Mouse (Mus musculus) myocyte (in vitro differentiated cells): ENCODE measurements around the gene Pde7b. TPM values are rescaled to one million over a fixed set of nuclear protein-coding genes. Genes with fewer than 3 reads are reported as not detected.

ENCODE experiments used
- H3K27me3 ChIP-seq: one replicate; pipeline ENCODE4 v1.6.1; 2011; ENCODE audit not compliant: control insufficient read depth, insufficient read depth, insufficient read length
- H3K36me3 ChIP-seq: one replicate; pipeline ENCODE4 v1.6.1; 2011; ENCODE audit not compliant: control insufficient read depth, insufficient read depth
- H3K4me2 ChIP-seq: one replicate; pipeline ENCODE4 v1.6.1; 2011; ENCODE audit warnings: low read depth, control low read depth
- H3K4me3 ChIP-seq: one replicate; pipeline ENCODE4 v1.5.1; 2011; ENCODE audit warnings: mild to moderate bottlenecking, control low read depth, moderate library complexity
- H3K79me2 ChIP-seq: one replicate; pipeline ENCODE4 v1.6.1; 2011; ENCODE audit not compliant: control insufficient read depth, insufficient read depth
- H3ac ChIP-seq: one replicate; pipeline ENCODE4 v1.6.1; 2011; ENCODE audit not compliant: control insufficient read depth, insufficient read length
- CEBPB ChIP-seq: IDR thresholded peaks from 2 replicates; pipeline ENCODE4 v1.6.1; 2011; ENCODE audit warnings: mild to moderate bottlenecking, moderate library complexity; ENCODE audit not compliant: poor library complexity, insufficient read depth, severe bottlenecking
- E2F4 ChIP-seq: IDR thresholded peaks from one replicate; pipeline ENCODE4 v1.6.1; 2011; ENCODE audit warnings: mild to moderate bottlenecking, control low read depth, moderate library complexity; ENCODE audit not compliant: insufficient read depth
- MAX ChIP-seq: IDR thresholded peaks from one replicate; pipeline ENCODE4 v1.6.1; 2011; ENCODE audit warnings: low read depth, mild to moderate bottlenecking, control low read depth
- MYOD1 ChIP-seq, 3 experiments: IDR thresholded peaks; one replicate each; pipeline ENCODE4 v1.6.1; 2011; ENCODE audit warnings: control low read depth in 2 of 3, low read depth in 2 of 3, mild to moderate bottlenecking in 2 of 3, moderate library complexity in 1 of 3; ENCODE audit not compliant: insufficient read length in 2 of 3, control insufficient read depth in 1 of 3
- MYOG ChIP-seq, 3 experiments: IDR thresholded peaks; one replicate each; pipeline ENCODE4 v1.6.1; 2011; ENCODE audit warnings: control low read depth in 2 of 3, low read depth in 2 of 3, mild to moderate bottlenecking in 2 of 3; ENCODE audit not compliant: insufficient read length in 2 of 3, control insufficient read depth in 1 of 3, insufficient read depth in 1 of 3
- POLR2A ChIP-seq: IDR thresholded peaks from one replicate; pipeline ENCODE4 v1.6.1; 2011; ENCODE audit warnings: low read depth, mild to moderate bottlenecking, control low read depth, moderate library complexity; ENCODE audit not compliant: insufficient read length
- POLR2AphosphoS2 ChIP-seq: IDR thresholded peaks from one replicate; pipeline ENCODE4 v1.6.1; 2011; ENCODE audit warnings: low read depth, control low read depth; ENCODE audit not compliant: insufficient read length
- REST ChIP-seq: IDR thresholded peaks from one replicate; pipeline ENCODE4 v1.6.1; 2011; ENCODE audit warnings: mild to moderate bottlenecking, control low read depth, moderate library complexity; ENCODE audit not compliant: insufficient read depth, insufficient read length
- SRF ChIP-seq: IDR thresholded peaks from one replicate; pipeline ENCODE4 v1.6.1; 2011; ENCODE audit warnings: low read depth; ENCODE audit not compliant: control insufficient read depth, insufficient read length
- TCF12 ChIP-seq: IDR thresholded peaks from one replicate; pipeline ENCODE4 v1.6.1; 2011; ENCODE audit warnings: mild to moderate bottlenecking, control low read depth; ENCODE audit not compliant: poor library complexity, insufficient read depth, severe bottlenecking
- TCF3 ChIP-seq: IDR thresholded peaks from one replicate; pipeline ENCODE4 v1.6.1; 2011; ENCODE audit warnings: low read depth, control low read depth; ENCODE audit not compliant: insufficient read length
- USF1 ChIP-seq: IDR thresholded peaks from one replicate; pipeline ENCODE4 v1.6.1; 2011; ENCODE audit warnings: low read depth, mild to moderate bottlenecking, control low read depth, moderate library complexity
- polyA plus RNA-seq: library from polyadenylated mRNA; unstranded; fragments of >200 nt; fragmentation: generic; extraction: Trizol; gene quantifications from one replicate; pipeline ENCODE4 v1.2.1, GENCODE M21; 2012; ENCODE audit warnings: missing spikeins

Pde7b gene
- polyA plus RNA-seq, 1 experiment: 0.16 TPM

DNA sequence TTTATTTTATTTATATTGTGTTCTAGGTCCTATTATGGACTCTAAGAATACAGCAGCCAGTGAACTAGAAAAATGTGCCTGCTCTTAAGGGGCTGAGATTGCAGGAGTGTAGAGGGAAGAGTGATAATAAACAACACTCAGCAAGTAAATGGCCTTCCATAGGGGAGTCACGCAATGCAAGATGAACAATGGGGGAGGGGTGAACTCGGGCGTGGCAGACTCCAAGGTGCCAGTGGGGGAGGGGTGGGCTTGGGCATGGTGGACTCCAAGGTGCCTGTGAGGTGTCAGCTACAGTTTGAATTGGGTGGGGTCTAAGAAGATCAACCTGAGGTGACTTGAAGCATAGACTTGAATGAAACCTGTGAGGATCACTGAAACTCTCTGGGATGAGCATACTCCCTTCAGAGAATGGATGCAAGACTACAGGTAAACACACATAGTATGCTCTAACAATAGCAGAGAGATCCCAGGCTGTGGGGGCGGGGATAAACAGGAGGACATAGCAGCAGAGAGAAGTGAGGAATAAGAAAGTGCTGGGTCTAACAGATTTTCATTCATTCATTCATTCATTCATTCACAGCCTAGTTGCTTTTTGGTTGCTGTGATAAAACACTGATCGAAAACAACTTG lies 230.9 kb downstream of the Pde7b start:
- no peaks in the 10 kb centered on the region for H3K27me3 ChIP-seq
- no peaks in the 10 kb centered on the region for H3K79me2 ChIP-seq
- no peak for TF ChIP-seq MYOD1 (IDR thresholded peaks at IDR 0.05; ENCODE audit: control insufficient read depth in 1 of 3, insufficient read length in 2 of 3, low read depth in 2 of 3)

DNA sequence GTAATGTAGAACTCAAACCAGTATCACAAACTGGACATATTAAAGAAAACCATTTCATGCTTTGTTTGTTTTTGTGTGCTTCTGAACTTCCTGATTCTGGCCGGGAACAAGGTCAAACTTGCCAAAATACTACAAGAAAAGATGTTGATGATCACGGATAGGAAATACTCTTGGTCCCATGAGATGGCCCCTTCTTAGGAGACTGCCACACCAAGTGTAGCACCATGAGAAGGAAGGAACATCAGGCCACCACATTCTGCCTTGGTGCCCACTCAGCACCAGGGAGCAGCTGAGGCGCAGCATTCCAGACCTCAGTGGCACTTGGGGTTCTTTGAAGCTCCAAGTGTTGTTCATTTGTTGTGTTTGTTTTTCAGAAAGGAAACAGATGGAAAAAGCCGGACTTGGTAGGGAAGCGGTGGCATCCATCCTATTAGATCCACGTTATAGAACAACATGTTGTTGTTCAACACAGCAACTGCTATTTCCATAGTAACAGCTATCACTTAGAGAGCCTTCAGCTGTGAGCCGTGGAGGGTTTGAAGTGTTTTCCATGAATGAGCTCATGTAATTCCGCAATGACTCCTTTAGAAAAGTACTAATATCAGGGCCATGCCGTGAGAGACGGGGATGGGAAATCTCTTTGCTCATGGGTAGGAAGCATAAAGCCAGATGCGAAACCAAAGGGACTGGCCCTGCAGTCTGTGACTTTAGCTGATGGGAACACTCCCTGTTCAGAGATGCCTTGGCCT lies 232.5 kb downstream of the Pde7b start:
- H3ac ChIP-seq: no peak overlapping the region
- no peak overlapping the region for H3K4me2 ChIP-seq
- no peak overlapping the region for H3K4me3 ChIP-seq
- TF ChIP-seq CEBPB (no peak), POLR2A (no peak), POLR2AphosphoS2 (no peak), TCF12 (no peak), E2F4 (no peak), TCF3 (no peak), MYOG (IDR thresholded peaks at IDR 0.05; ENCODE audit: control insufficient read depth in 1 of 3, insufficient read depth in 1 of 3, insufficient read length in 2 of 3, low read depth in 2 of 3) (no peak), USF1 (no peak), MAX (no peak), MYOD1 (IDR thresholded peaks at IDR 0.05; ENCODE audit: control insufficient read depth in 1 of 3, insufficient read length in 2 of 3, low read depth in 2 of 3) (no peak), REST (no peak), SRF (no peak)
- no peaks in the 10 kb centered on the region for H3K36me3 ChIP-seq
- no peaks in the 10 kb centered on the region for H3K79me2 ChIP-seq
- no peaks in the 10 kb centered on the region for H3K27me3 ChIP-seq

More for the DNA sequence above, 230.9 kb downstream of the Pde7b start:
- Histone ChIP-seq H3K4me2 (no peak overlapping the region), H3K4me3 (no peak overlapping the region), H3ac (no peak overlapping the region), H3K36me3 (no peaks in the 10 kb centered on the region)

DNA sequence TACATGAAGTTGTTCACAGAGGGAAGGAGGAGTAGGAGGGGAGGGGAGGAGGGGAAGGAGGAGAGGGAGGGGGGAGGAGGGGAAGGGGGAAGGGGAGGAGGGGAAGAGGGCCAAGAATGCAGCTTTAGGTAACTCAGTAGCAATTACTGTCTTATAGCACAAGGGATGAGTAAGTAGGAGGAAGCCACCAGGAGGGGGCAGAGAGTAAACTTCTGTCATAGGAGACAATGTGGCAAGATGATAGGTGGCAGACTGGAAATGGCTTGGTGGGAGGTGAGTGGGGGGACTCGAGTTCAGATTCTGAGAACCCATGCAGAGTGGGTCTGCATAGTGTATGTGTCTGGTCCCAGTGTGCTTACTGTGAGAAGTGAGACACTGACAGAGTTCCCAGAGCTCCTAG lies 234.1 kb downstream of the Pde7b start:
- H3K4me2 ChIP-seq: no peak overlapping the region
- H3K79me2 ChIP-seq: no peaks in the 10 kb centered on the region
- no peak overlapping the region for H3ac ChIP-seq
- no peaks in the 10 kb centered on the region for H3K27me3 ChIP-seq
- TF ChIP-seq MAX (no peak), E2F4 (no peak), MYOG (IDR thresholded peaks at IDR 0.05; ENCODE audit: control insufficient read depth in 1 of 3, insufficient read depth in 1 of 3, insufficient read length in 2 of 3, low read depth in 2 of 3) (no peak), CEBPB (no peak), USF1 (no peak), POLR2A (no peak), TCF3 (no peak), MYOD1 (IDR thresholded peaks at IDR 0.05; ENCODE audit: control insufficient read depth in 1 of 3, insufficient read length in 2 of 3, low read depth in 2 of 3) (no peak), POLR2AphosphoS2 (no peak), REST (no peak)
- H3K4me3 ChIP-seq: no peak overlapping the region
- H3K36me3 ChIP-seq: no peaks in the 10 kb centered on the region

DNA sequence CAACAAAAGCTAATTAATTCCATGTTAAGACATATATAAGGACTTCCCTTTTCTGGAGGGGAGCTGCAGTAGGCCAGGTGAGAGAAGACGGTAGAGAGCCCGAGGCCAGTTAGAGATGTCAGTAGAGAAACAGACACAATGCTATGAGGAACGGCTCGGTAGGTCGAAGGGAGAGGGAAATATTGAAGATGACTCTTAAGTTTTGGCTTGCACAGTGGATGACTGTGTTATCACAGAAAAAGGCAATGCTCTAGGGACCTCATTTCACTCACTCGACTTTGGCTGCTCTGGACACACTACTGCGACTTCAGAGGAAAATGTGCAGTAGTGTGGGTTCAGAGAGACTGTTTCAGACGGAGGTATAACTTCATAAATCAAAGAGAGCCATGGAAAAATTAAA lies 234.6 kb downstream of the Pde7b start:
- H3K36me3 ChIP-seq: no peaks in the 10 kb centered on the region
- H3K4me2 ChIP-seq: no peak overlapping the region
- H3K4me3 ChIP-seq: no peak overlapping the region
- H3ac ChIP-seq: no peak overlapping the region
- H3K27me3 ChIP-seq: no peaks in the 10 kb centered on the region
- H3K79me2 ChIP-seq: no peaks in the 10 kb centered on the region
- TF ChIP-seq MYOD1 (IDR thresholded peaks at IDR 0.05; ENCODE audit: control insufficient read depth in 1 of 3, insufficient read length in 2 of 3, low read depth in 2 of 3): no peak
- TF ChIP-seq USF1: no peak
- no peak for TF ChIP-seq SRF
- TF ChIP-seq MAX: no peak
- TF ChIP-seq REST: no peak
- TF ChIP-seq CEBPB: no peak
- TF ChIP-seq POLR2A: no peak

DNA sequence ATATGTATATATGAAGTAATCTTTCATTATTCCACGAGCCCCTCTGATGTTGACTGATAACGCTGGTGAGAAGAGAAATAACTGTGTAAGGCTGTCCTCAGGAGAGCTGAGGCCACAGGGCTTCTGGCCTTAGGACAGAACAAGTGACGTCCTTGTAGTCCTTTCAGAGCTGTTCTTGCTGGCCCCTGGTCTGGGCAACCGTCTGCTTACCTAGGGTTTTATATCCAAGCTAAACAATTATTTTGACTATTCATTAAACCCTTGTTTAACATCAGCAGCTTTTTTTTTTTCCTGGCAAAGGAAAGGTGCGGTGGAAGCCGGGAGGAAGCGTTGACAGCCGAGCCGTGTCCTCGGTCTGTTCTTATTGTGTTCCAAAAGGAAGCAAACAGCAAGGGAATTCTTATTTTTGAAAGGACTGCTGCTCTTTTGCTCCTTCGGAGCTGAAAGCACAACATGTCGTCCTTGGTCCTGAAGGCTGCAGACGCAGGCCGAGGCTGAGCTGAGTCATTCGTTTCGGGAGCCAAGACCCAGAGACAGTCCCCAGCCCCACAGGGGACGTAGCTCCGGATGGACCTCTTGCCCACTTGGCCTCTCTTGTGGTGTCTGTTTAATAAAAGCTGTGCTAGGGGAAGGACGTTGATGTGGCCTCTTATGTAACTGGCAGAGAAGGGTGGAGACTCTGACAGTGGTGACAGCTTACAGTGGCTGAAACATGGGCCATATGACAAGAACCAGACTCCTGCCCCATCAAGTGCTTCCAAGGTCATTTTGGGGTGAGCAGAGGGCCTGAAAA lies 238.2 kb downstream of the Pde7b start:
- Histone ChIP-seq H3K36me3 (no peaks in the 10 kb centered on the region), H3K4me3 (no peak overlapping the region), H3ac (no peak overlapping the region), H3K4me2 (no peak overlapping the region), H3K79me2 (no peaks in the 10 kb centered on the region), H3K27me3 (no peaks in the 10 kb centered on the region)
- TF ChIP-seq POLR2AphosphoS2: no peak
